Mouse (Mus musculus) neural tube, embryonic 12.5 days (tissue): ENCODE data around the gene Naip2. TPM values are rescaled to one million over a fixed set of nuclear protein-coding genes. Genes with fewer than 3 reads are reported as not detected.
"Not testable (repeated sequence)": the region's sequence is repeated elsewhere in the genome, so short reads cannot be mapped to it uniquely, and the experiment has no call there.

Source experiments
- ATAC-seq: fragments of 200-750 bp; cut with Nextera tagmentation; 2 replicates; pipeline ENCODE4 v1.8.0; 2017; ENCODE audit warnings: low read depth, mild to moderate bottlenecking, moderate TSS enrichment, moderate library complexity; ENCODE audit not compliant: low FRiP score
- H3K27ac ChIP-seq: fragments of 300-500 bp; sonication (generic); 2 replicates; pipeline ENCODE4 v1.5.1; 2016
- H3K27me3 ChIP-seq: fragments of 300-500 bp; sonication (generic); replicated peaks from 2 replicates; pipeline ENCODE4 v1.6.1; 2016; ENCODE audit warnings: mild to moderate bottlenecking
- H3K36me3 ChIP-seq: fragments of 300-500 bp; sonication (generic); 2 replicates; pipeline ENCODE4 v1.6.1; 2016; ENCODE audit warnings: mild to moderate bottlenecking
- H3K4me1 ChIP-seq: fragments of 300-500 bp; sonication (generic); 2 replicates; pipeline ENCODE4 v1.6.1; 2016
- H3K4me2 ChIP-seq: fragments of 300-500 bp; sonication (generic); replicated peaks from 2 replicates; pipeline ENCODE4 v1.6.1; 2016; ENCODE audit warnings: mild to moderate bottlenecking
- H3K4me3 ChIP-seq: fragments of 300-500 bp; sonication (generic); 2 replicates; pipeline ENCODE4 v1.5.1; 2016
- H3K9ac ChIP-seq: fragments of 300-500 bp; sonication (generic); 2 replicates; pipeline ENCODE4 v1.6.1; 2016; ENCODE audit warnings: mild to moderate bottlenecking
- H3K9me3 ChIP-seq: fragments of 300-500 bp; sonication (generic); 2 replicates; pipeline ENCODE4 v1.6.1; 2016; ENCODE audit warnings: mild to moderate bottlenecking
- WGBS: fragments of 180-500 bp; shearing (Covaris S2); methylation state at CpG from one replicate; pipeline ENCODE4 v1.1.7; 2016; 5-methylcytosine and 5-hydroxymethylcytosine counted together
- polyA plus RNA-seq: library from polyadenylated mRNA; unstranded; fragments of >200 nt; fragmentation: Nextera tagmentation; extraction: Ambion mirVana; gene quantifications from 2 replicates; pipeline ENCODE4 v1.2.1, GENCODE M21; 2016

Naip2 gene
- polyA plus RNA-seq, 1 experiment from 2014 or later, result 0.23 TPM

- H3K4me3 ChIP-seq, ATAC-seq, H3K4me1 ChIP-seq, H3K9me3 ChIP-seq, H3K36me3 ChIP-seq, H3K9ac ChIP-seq, H3K4me2 ChIP-seq, H3K27me3 ChIP-seq, H3K27ac ChIP-seq: not testable (repeated sequence)
- 88% methylated on average over 11 of the region's 11 CpGs for WGBS
Observed at GRCm38 (mm10) chr13:100161171-100161870, 40.6 kb downstream of the Naip2 start.

GRCm38 (mm10) chr13:100156624-100157023 lies 45.3 kb downstream of the Naip2 start:
- Histone ChIP-seq H3K4me1 (no peaks in the 10 kb centered on the region), H3K9ac (no peak overlapping the region), H3K36me3 (no peaks in the 10 kb centered on the region), H3K27ac (no peak overlapping the region), H3K27me3 (no peaks in the 10 kb centered on the region), H3K9me3 (no peaks in the 10 kb centered on the region), H3K4me3 (no peak overlapping the region), H3K4me2 (no peak overlapping the region)
- no peak for ATAC-seq
- 92% methylated on average over 3 of the region's 3 CpGs for WGBS

- H3K27me3 ChIP-seq, result no peaks in the 10 kb centered on the region
- no peak overlapping the region for H3K4me2 ChIP-seq
- H3K27ac ChIP-seq, result no peak overlapping the region
- H3K4me1 ChIP-seq, result no peaks in the 10 kb centered on the region
- no peak for ATAC-seq
- no peak overlapping the region for H3K9ac ChIP-seq
- H3K36me3 ChIP-seq, result no peaks in the 10 kb centered on the region
- no peaks in the 10 kb centered on the region for H3K9me3 ChIP-seq
- WGBS, result 76% methylated on average over 1 of the region's 1 CpGs
- H3K4me3 ChIP-seq, result no peak overlapping the region
Observed at GRCm38 (mm10) chr13:100152659-100153058, 49.2 kb downstream of the Naip2 start.

GRCm38 (mm10) chr13:100141646-100142314 lies 60.1 kb downstream of the Naip2 start:
- H3K27me3 ChIP-seq, result no peaks in the 10 kb centered on the region
- ATAC-seq, result no peak
- 84% methylated on average over 8 of the region's 8 CpGs for WGBS
- no peaks in the 10 kb centered on the region for H3K9me3 ChIP-seq
- H3K36me3 ChIP-seq, result peaks cover 21% of the 10 kb centered on the region
- H3K4me3 ChIP-seq, result no peak overlapping the region
- no peak overlapping the region for H3K9ac ChIP-seq
- no peaks in the 10 kb centered on the region for H3K4me1 ChIP-seq
- H3K4me2 ChIP-seq, result no peak overlapping the region
- H3K27ac ChIP-seq, result no peak overlapping the region

- H3K36me3 ChIP-seq, result peaks cover 31% of the 10 kb centered on the region
- H3K4me3 ChIP-seq, result peak overlapping the region; percentile 94
- no peaks in the 10 kb centered on the region for H3K27me3 ChIP-seq
- no peaks in the 10 kb centered on the region for H3K9me3 ChIP-seq
- no peak overlapping the region for H3K27ac ChIP-seq
- peak overlapping the region; percentile 91 for H3K4me2 ChIP-seq
- ATAC-seq, result peak; percentile 66; the same call in 1 of the 2 replicates
- peaks cover 14% of the 10 kb centered on the region for H3K4me1 ChIP-seq
- WGBS, result 3% methylated on average over 10 of the region's 10 CpGs
- H3K9ac ChIP-seq, result peak overlapping the region; percentile 84
Observed at GRCm38 (mm10) chr13:100125258-100125643, 76.6 kb downstream of the Naip2 start.

- peak within 1 kb of the TSS; percentile 94 for H3K4me3 ChIP-seq
- peak within 1 kb of the TSS; percentile 91 for H3K4me2 ChIP-seq
- 4% methylated on average over 42 of the region's 42 CpGs for whole genome bisulfite sequencing
- H3K36me3 ChIP-seq, result peaks cover 28% of the 10 kb centered on the region
- H3K9me3 ChIP-seq, result no peaks in the 10 kb centered on the region
- peak within 1 kb of the TSS; percentile 84 for H3K9ac ChIP-seq
- no peak within 1 kb of the TSS for H3K27ac ChIP-seq
- ATAC-seq, result peak; percentile 97
- peaks cover 14% of the 10 kb centered on the region for H3K4me1 ChIP-seq
- H3K27me3 ChIP-seq, result no peaks in the 10 kb centered on the region
Observed at GRCm38 (mm10) chr13:100124423-100125257, 77.3 kb downstream of the Naip2 start, which contains the start of gene Smn1. Gene Smn1, plus strand, starts transcription at chr13:100124852.

GRCm38 (mm10) chr13:100123970-100124369 lies 77.9 kb downstream of the Naip2 start:
- peak; percentile 56; the same call in 1 of the 2 replicates for ATAC-seq
- no peak overlapping the region for H3K9ac ChIP-seq

GRCm38 (mm10) chr13:100112218-100112972 lies 89.5 kb downstream of the Naip2 start:
- WGBS, result 49% methylated on average over 5 of the region's 5 CpGs
- H3K9ac ChIP-seq, result no peak overlapping the region
- peaks cover 12% of the 10 kb centered on the region for H3K4me1 ChIP-seq
- H3K36me3 ChIP-seq, result peaks cover 19% of the 10 kb centered on the region
- H3K9me3 ChIP-seq, result no peaks in the 10 kb centered on the region
- no peak overlapping the region for H3K4me3 ChIP-seq
- H3K27ac ChIP-seq, result no peak overlapping the region
- H3K4me2 ChIP-seq, result no peak overlapping the region
- ATAC-seq, result no peak
- H3K27me3 ChIP-seq, result no peaks in the 10 kb centered on the region

More at GRCm38 (mm10) chr13:100123970-100124369, 77.9 kb downstream of the Naip2 start:
- Histone ChIP-seq H3K4me1 (peaks cover 14% of the 10 kb centered on the region), H3K9me3 (no peaks in the 10 kb centered on the region), H3K27ac (no peak overlapping the region), H3K4me2 (peak overlapping the region; percentile 91), H3K27me3 (no peaks in the 10 kb centered on the region), H3K36me3 (peaks cover 23% of the 10 kb centered on the region), H3K4me3 (peak overlapping the region; percentile 94; the same call in 1 of the 2 replicates)
- 84% methylated on average over 3 of the region's 3 CpGs for WGBS

GRCm38 (mm10) chr13:100107652-100108472 lies 94.0 kb downstream of the Naip2 start, which contains the start of gene Serf1:
Gene Serf1, plus strand, starts transcription at chr13:100108012.
- ATAC-seq, result peak; percentile 78
- H3K4me1 ChIP-seq, result peaks cover 17% of the 10 kb centered on the region
- WGBS, result 1% methylated on average over 76 of the region's 76 CpGs
- 0 out of 2 replicates have a peak, but pooled peaks cover 5% of the 10 kb centered on the region for H3K36me3 ChIP-seq
- no peaks in the 10 kb centered on the region for H3K9me3 ChIP-seq
- peak within 1 kb of the TSS; percentile 79 for H3K4me3 ChIP-seq
- H3K9ac ChIP-seq, result peak within 1 kb of the TSS; percentile 84
- H3K27me3 ChIP-seq, result no peaks in the 10 kb centered on the region
- 0 out of 2 replicates have a peak within 1 kb of the TSS, but pooled peaks have one; percentile 16 for H3K27ac ChIP-seq
- peak within 1 kb of the TSS; percentile 89 for H3K4me2 ChIP-seq

- H3K4me2 ChIP-seq, result peak within 1 kb of the TSS; percentile 67
- peaks cover 20% of the 10 kb centered on the region for H3K4me1 ChIP-seq
- under 1% methylated on average over 42 of the region's 44 CpGs for WGBS
- H3K4me3 ChIP-seq, result peak within 1 kb of the TSS; percentile 97
- H3K36me3 ChIP-seq, result peaks cover 1% of the 10 kb centered on the region
- H3K27me3 ChIP-seq, result no peaks in the 10 kb centered on the region
- peak within 1 kb of the TSS; percentile 91 for H3K9ac ChIP-seq
- no peaks in the 10 kb centered on the region for H3K9me3 ChIP-seq
- ATAC-seq, result peak; percentile 62
- peak within 1 kb of the TSS; percentile 46; the same call in 1 of the 2 replicates for H3K27ac ChIP-seq
Observed at GRCm38 (mm10) chr13:100103748-100104254, 98.1 kb downstream of the Naip2 start, which contains the start of gene Bdp1. Gene Bdp1, minus strand, starts transcription at chr13:100104070.
